Mouse (Mus musculus) left cerebral cortex, postnatal 25 days (tissue): Measurements from ENCODE around the gene Tmem29. TPM values are rescaled to one million over a fixed set of nuclear protein-coding genes. Genes with fewer than 3 reads are reported as not detected.

ENCODE experiments used
- total RNA-seq, 2 experiments: library from RNA; stranded (reverse); gene quantifications; 2 replicates each; pipeline ENCODE4 v1.2.3; 2021

The Tmem29 gene
- total RNA-seq, 2 experiments from 2014 or later, result 43.6 to 51.0 TPM

Other genes starting within 250 kb of the Tmem29 start
- gene Alas2, start 88.2 kb upstream of the Tmem29 start, total RNA-seq, result 1 to 10 TPM; 5.6 to 8.0 TPM
- 1 to 10 TPM; 1.3 to 1.5 TPM for gene Pfkfb1, start 129.1 kb upstream of the Tmem29 start, total RNA-seq
- gene Apex2, start 130.7 kb upstream of the Tmem29 start, total RNA-seq, result 10 to 100 TPM; 13.9 to 15.7 TPM
- gene Tro, start 198.4 kb upstream of the Tmem29 start, total RNA-seq, result 100 to 1,000 TPM; 143 to 154 TPM